In genomic region chr7:127252414-127252813, GRCm38 (mm10) we compare ENCODE assay signal across 11 mouse cellular contexts. TPM values are rescaled to one million over a fixed set of nuclear protein-coding genes. Genes with fewer than 3 reads are reported as not detected.
DNase-seq lines count a peak whose midpoint lies in the region; ATAC-seq and TF ChIP-seq lines count a peak whose summit lies in the region.
"Had no signal": no experiment of that assay in that cellular context is flagged by ENCODE, and none has a peak within 500 bp of the region (broad histone marks: within the 10 kb centered on the region; RNA-seq: fewer than 3 reads in every experiment).

No protein-coding gene starts in this region.

- H3K27ac ChIP-seq in heart, adult 2 months, result no peak overlapping the region
- H3K27ac ChIP-seq in CH12.LX (ENCODE audit: insufficient read depth, low read depth), result no peak overlapping the region
- H3K27ac ChIP-seq: neural tube, embryonic 12.5 days had no signal

- WGBS in heart, adult 2 months, result 59% methylated on average over 2 of the region's 2 CpGs

- ATAC-seq in megakaryocyte progenitor cell, adult 5-6 weeks (replicated peaks; ENCODE audit: poor library complexity), result peak; percentile 14; the same call in 1 of the 2 replicates

- no peak for TF ChIP-seq EP300 in heart, adult 2 months (IDR thresholded peaks at IDR 0.05; ENCODE audit: insufficient read depth, low read depth, low read length)
- TF ChIP-seq EP300 in CH12.LX (IDR thresholded peaks at IDR 0.05; ENCODE audit: low read length), result no peak

- H3K9ac ChIP-seq in heart, adult 2 months (ENCODE audit: low read depth, low read length), result no peak overlapping the region
- H3K9ac ChIP-seq in CH12.LX (ENCODE audit: insufficient read depth, low read depth), result no peak overlapping the region
- H3K9ac ChIP-seq: neural tube, embryonic 12.5 days had no signal

- H3K36me3 ChIP-seq in heart, adult 2 months (ENCODE audit: control insufficient read depth, insufficient read depth, low read length), result no peaks in the 10 kb centered on the region
- peaks cover 31 to 62% of the 10 kb centered on the region in 2 experiments for H3K36me3 ChIP-seq in CH12.LX (replicated peaks in 1 of 2; ENCODE audit: control insufficient read depth in 1 of 2, insufficient read depth in 1 of 2, low read length in 1 of 2)

- DNase-seq in heart, adult 2 months, result no peak
- DNase-seq in heart, adult 9 months (ENCODE audit: low spot score in 2 of 2), result no peak
- peak; percentile 56 for DNase-seq in CH12.LX (ENCODE audit: extremely low read depth)
- peak; percentile 48 for DNase-seq in c-Kit-positive CD71-positive TER-119-positive erythroid progenitor cells, embryonic 14.5 days (ENCODE audit: low spot score)
- no peak for DNase-seq in layer of hippocampus, adult 9-10 months (ENCODE audit: low spot score)
- no peak for DNase-seq in spleen, postnatal 4 days (ENCODE audit: low spot score in 2 of 2)
- no peak for DNase-seq in kidney, postnatal 14 days
- DNase-seq: adrenal gland, postnatal 10 days; layer of hippocampus, postnatal 36 days had no signal

- intact Hi-C loops in heart, adult 2 months (cut with DNase I), result loop anchor here (5.0 kb wide), 1 partner anchor 260 kb away; the partner anchor contains the start of gene Srcap

- no peak overlapping the region for H3K4me3 ChIP-seq in heart, adult 2 months
- H3K4me3 ChIP-seq in CH12.LX (replicated peaks in 1 of 3; ENCODE audit: low read depth in 2 of 3, low read length in 2 of 3, poor library complexity in 1 of 3), result no peak overlapping the region
- H3K4me3 ChIP-seq: neural tube, embryonic 12.5 days had no signal

- peaks cover 2% of the 10 kb centered on the region for H3K4me1 ChIP-seq in heart, adult 2 months (ENCODE audit: control insufficient read depth, insufficient read depth, low read length)
- peaks cover 6 to 57% of the 10 kb centered on the region in 2 experiments; a peak in 2 of 4 replicates for H3K4me1 ChIP-seq in CH12.LX (ENCODE audit: control insufficient read depth in 1 of 2, insufficient read depth in 2 of 2)

- no peak overlapping the region for H3K4me2 ChIP-seq in CH12.LX (ENCODE audit: insufficient read depth, low read depth, poor library complexity, severe bottlenecking)
- H3K4me2 ChIP-seq: neural tube, embryonic 12.5 days had no signal

- no peaks in the 10 kb centered on the region for H3K27me3 ChIP-seq in heart, adult 2 months (ENCODE audit: control insufficient read depth, insufficient read depth, low read length)
- H3K27me3 ChIP-seq in CH12.LX (replicated peaks), result no peaks in the 10 kb centered on the region
- H3K27me3 ChIP-seq: neural tube, embryonic 12.5 days had no signal

- no peak for TF ChIP-seq POLR2A in heart, adult 2 months (IDR thresholded peaks at IDR 0.05; ENCODE audit: insufficient read depth, low read depth, low read length)
- no peak for TF ChIP-seq POLR2A in CH12.LX (IDR thresholded peaks at IDR 0.05; ENCODE audit: low read depth, low read length)

- H3K9me3 ChIP-seq in CH12.LX (replicated peaks; ENCODE audit: low read length), result no peaks in the 10 kb centered on the region
- H3K9me3 ChIP-seq: neural tube, embryonic 12.5 days had no signal

- 0 out of 2 replicates have a peak, but pooled peaks cover 1% of the 10 kb centered on the region for H3K79me2 ChIP-seq in heart, adult 2 months (replicated peaks; ENCODE audit: control insufficient read depth, insufficient read depth, low read length)
- H3K79me2 ChIP-seq in CH12.LX (replicated peaks; ENCODE audit: control insufficient read depth, extremely low read depth, insufficient read depth, poor library complexity, severe bottlenecking), result no peaks in the 10 kb centered on the region

- in situ Hi-C loops in CH12.LX (cut with MboI; ENCODE audit: low pct_ligation_motif_present, low pct_unique_long_range_greater_than_20kb, low sequenced_read_pairs), result no loop called here

- dilution Hi-C loops in CH12.LX (cut with MboI; ENCODE audit: extremely low pct_ligation_motif_present, extremely low pct_unique_long_range_greater_than_20kb, low sequenced_read_pairs), result no loop called here

- TF ChIP-seq RAD21 in CH12.LX (IDR thresholded peaks at IDR 0.05; ENCODE audit: low read depth, low read length), result peak; percentile 37

- TF ChIP-seq CTCF in heart, adult 2 months (IDR thresholded peaks at IDR 0.05), result peak; percentile 74
- TF ChIP-seq CTCF in CH12.LX (conservative IDR thresholded peaks at IDR 0.05 in 1 of 2, IDR thresholded peaks at IDR 0.05 in 1 of 2; ENCODE audit: low read depth in 2 of 2, low read length in 2 of 2), result peak; percentile 38 to 69

TF ChIP-seq in CH12.LX, 34 proteins besides CTCF, POLR2A, EP300 and RAD21:
- TF ChIP-seq TBP (conservative IDR thresholded peaks at IDR 0.05; ENCODE audit: low read depth, low read length), result no peak
- peak; percentile 77 for TF ChIP-seq ZNF384 (IDR thresholded peaks at IDR 0.05; ENCODE audit: low read depth, low read length)
- TF ChIP-seq GABPA (IDR thresholded peaks at IDR 0.05; ENCODE audit: insufficient replicate concordance, low read depth, low read length), result no peak
- no peak for TF ChIP-seq BHLHE40 (IDR thresholded peaks at IDR 0.05; ENCODE audit: low read depth, low read length)
- no peak for TF ChIP-seq MAX (IDR thresholded peaks at IDR 0.05; ENCODE audit: low read length)
- TF ChIP-seq MYC (IDR thresholded peaks at IDR 0.05; ENCODE audit: low read depth, low read length), result peak; percentile 95
- no peak for TF ChIP-seq UBTF (IDR thresholded peaks at IDR 0.05; ENCODE audit: low read depth, low read length)
- TF ChIP-seq PAX5 (IDR thresholded peaks at IDR 0.05; ENCODE audit: low read length), result no peak
- TF ChIP-seq SMC3 (IDR thresholded peaks at IDR 0.05; ENCODE audit: low read depth, low read length), result peak; percentile 24
- no peak for TF ChIP-seq E2F4 (IDR thresholded peaks at IDR 0.05; ENCODE audit: insufficient replicate concordance, low read depth, low read length)

RNA-seq across cellular contexts. Expression of gene Dctpp1, which starts 8.1 kb away (rescaled TPM):
- total RNA-seq in heart, adult 2 months (2021), result 10 to 100 TPM; 38.7 to 44.6 TPM
- polyA plus RNA-seq in heart, adult 2 months (2012; rRNA removed), result 42.0 and 46.6 TPM in 2 replicates
- total RNA-seq in CH12.LX (2012; rRNA removed) (296 and 352 TPM in 2 replicates), CH12.LX (2014; rRNA removed) (197 and 221 TPM in 2 replicates)
- polyA plus RNA-seq in CH12.LX (2012; ENCODE audit: insufficient read length, low read depth), result 197 and 210 TPM in 2 replicates
- total RNA-seq in megakaryocyte progenitor cell, adult 5-6 weeks (2015), result 92.7 and 106 TPM in 2 replicates
- total RNA-seq in megakaryocyte progenitor cell, adult 5-6 weeks (2017), result 62.4 and 63.5 TPM in 2 replicates

RNA-seq across cellular contexts. Expression of gene Zfp771, which starts 8.3 kb away (rescaled TPM):
- 10 to 100 TPM; 14.7 to 21.0 TPM for total RNA-seq in heart, adult 2 months (2021)
- 16.9 and 30.0 TPM in 2 replicates for polyA plus RNA-seq in heart, adult 2 months (2012; rRNA removed)
- 26.5 and 29.8 TPM in 2 replicates for total RNA-seq in CH12.LX (2012; rRNA removed)
- total RNA-seq in CH12.LX (2014; rRNA removed), result 23.9 and 27.0 TPM in 2 replicates
- polyA plus RNA-seq in CH12.LX (2012; ENCODE audit: insufficient read length, low read depth), result 34.7 and 35.5 TPM in 2 replicates
- 3.4 and 3.5 TPM in 2 replicates for total RNA-seq in megakaryocyte progenitor cell, adult 5-6 weeks (2015)
- 2.7 and 8.0 TPM in 2 replicates for total RNA-seq in megakaryocyte progenitor cell, adult 5-6 weeks (2017)

RNA-seq across cellular contexts. Expression of gene Sept1, which starts 19.5 kb away (rescaled TPM):
- total RNA-seq in heart, adult 2 months (2021), result 1 to 10 TPM; 2.5 to 4.7 TPM
- polyA plus RNA-seq in heart, adult 2 months (2012; rRNA removed), result 6.2 and 13.0 TPM in 2 replicates
- total RNA-seq in CH12.LX (2012; rRNA removed), result 73.8 and 92.3 TPM in 2 replicates
- 42.1 and 42.7 TPM in 2 replicates for total RNA-seq in CH12.LX (2014; rRNA removed)
- polyA plus RNA-seq in CH12.LX (2012; ENCODE audit: insufficient read length, low read depth), result 147 and 171 TPM in 2 replicates
- total RNA-seq in megakaryocyte progenitor cell, adult 5-6 weeks (2015), result 27.0 and 38.6 TPM in 2 replicates
- total RNA-seq in megakaryocyte progenitor cell, adult 5-6 weeks (2017), result 21.7 and 35.4 TPM in 2 replicates

RNA-seq across cellular contexts. Expression of gene Zfp553, which starts 19.6 kb away (rescaled TPM):
- 1 to 10 TPM; 6.0 to 6.3 TPM for total RNA-seq in heart, adult 2 months (2021)
- polyA plus RNA-seq in heart, adult 2 months (2012; rRNA removed), result 5.0 and 6.5 TPM in 2 replicates
- total RNA-seq in CH12.LX (2012; rRNA removed), result 17.4 and 18.8 TPM in 2 replicates
- total RNA-seq in CH12.LX (2014; rRNA removed), result 8.6 and 9.8 TPM in 2 replicates
- polyA plus RNA-seq in CH12.LX (2012; ENCODE audit: insufficient read length, low read depth), result 15.0 and 15.2 TPM in 2 replicates
- total RNA-seq in megakaryocyte progenitor cell, adult 5-6 weeks (2015), result 6.5 and 9.0 TPM in 2 replicates
- total RNA-seq in megakaryocyte progenitor cell, adult 5-6 weeks (2017), result 13.8 and 15.4 TPM in 2 replicates

RNA-seq across cellular contexts. Expression of gene Sephs2, which starts 21.4 kb away (rescaled TPM):
- total RNA-seq in heart, adult 2 months (2021), result 10 to 100 TPM; 27.2 to 32.9 TPM
- 14.8 and 22.5 TPM in 2 replicates for polyA plus RNA-seq in heart, adult 2 months (2012; rRNA removed)
- total RNA-seq in CH12.LX (2012; rRNA removed), result 209 and 215 TPM in 2 replicates
- 203 and 223 TPM in 2 replicates for total RNA-seq in CH12.LX (2014; rRNA removed)
- 158 and 159 TPM in 2 replicates for polyA plus RNA-seq in CH12.LX (2012; ENCODE audit: insufficient read length, low read depth)
- 63.9 and 74.4 TPM in 2 replicates for total RNA-seq in megakaryocyte progenitor cell, adult 5-6 weeks (2015)
- 161 and 168 TPM in 2 replicates for total RNA-seq in megakaryocyte progenitor cell, adult 5-6 weeks (2017)

Comparison
In these comparisons a context has a peak if more than half of its experiments do, and no peak if none do; other contexts are left out.
1. DNase-seq: peak in CH12.LX (single experiment) and c-Kit-positive CD71-positive TER-119-positive erythroid progenitor cells, embryonic 14.5 days (single experiment); none in heart, adult 2 months (0 of 2), heart, adult 9 months (0 of 2), layer of hippocampus, adult 9-10 months (single experiment), spleen, postnatal 4 days (0 of 2) and kidney, postnatal 14 days (single experiment).